Mouse (Mus musculus): ENCODE data around the gene Cd200r3. TPM values are rescaled to one million over a fixed set of nuclear protein-coding genes. Genes with fewer than 3 reads are reported as not detected.

The Cd200r3 gene
- polyA plus RNA-seq (2015; fragmentation: Nextera tagmentation; extraction: Ambion mirVana): 0.40 and 0.48 TPM in 2 replicates

DNA sequence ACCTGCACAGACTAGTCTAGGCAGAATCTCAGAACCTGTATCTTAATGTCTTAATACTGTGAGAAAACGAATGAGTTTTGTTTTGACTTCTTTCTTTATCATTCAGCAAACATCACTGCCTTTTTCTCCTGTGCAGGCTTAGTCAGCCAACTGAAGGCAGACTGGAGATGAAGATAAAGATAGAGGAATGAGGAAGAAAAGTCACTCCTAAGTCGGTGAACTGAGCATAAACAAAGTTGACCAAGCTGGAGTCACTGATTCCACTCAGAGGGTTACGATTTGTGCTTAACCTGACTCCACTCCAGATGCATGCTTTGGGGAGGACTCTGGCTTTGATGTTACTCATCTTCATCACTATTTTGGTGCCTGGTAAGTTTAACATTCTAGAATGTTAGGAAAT, at the start of gene Cd200r3:
Gene Cd200r3, plus strand, starts transcription at position 211 of the 400 bp plus-strand sequence.
- Histone ChIP-seq H3K27ac (ENCODE audit: low read length) (no peak within 1 kb of the TSS), H3K27me3 (ENCODE audit: control insufficient read depth, insufficient read depth, low read depth, low read length) (no peaks in the 10 kb centered on the region), H3K36me3 (ENCODE audit: control insufficient read depth, insufficient read depth, low read length) (no peaks in the 10 kb centered on the region), H3K9ac (ENCODE audit: low read length) (no peak within 1 kb of the TSS), H3K4me2 (ENCODE audit: low read depth, low read length) (no peak within 1 kb of the TSS), H3K9me3 (ENCODE audit: control insufficient read depth, low read length) (no peaks in the 10 kb centered on the region), H3K4me3 (ENCODE audit: low read length) (no peak within 1 kb of the TSS), H3K4me1 (replicated peaks; ENCODE audit: control insufficient read depth, insufficient read depth, low read length) (no peaks in the 10 kb centered on the region)
- 54% methylated on average over 3 of the region's 3 CpGs for WGBS
- ATAC-seq (ENCODE audit: low read depth): no peak

DNA sequence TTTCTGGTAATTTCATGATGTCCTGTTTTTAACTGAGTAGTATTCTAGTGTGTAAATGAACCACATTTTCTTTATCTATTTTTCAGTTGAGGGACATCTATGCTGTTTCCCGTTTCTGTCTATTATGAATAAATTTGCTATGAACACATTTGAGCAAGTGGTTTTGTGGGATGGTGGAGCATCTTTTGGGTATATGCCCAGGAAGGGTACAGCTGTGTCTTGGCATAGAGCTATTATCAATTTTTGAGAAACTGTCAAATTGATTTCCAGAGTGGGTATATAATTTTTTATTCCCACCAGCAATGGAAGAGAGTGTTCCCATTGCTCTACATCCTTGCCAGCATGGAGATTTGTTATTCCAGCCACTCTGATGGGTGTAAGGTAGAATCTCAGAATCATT, 11.5 kb upstream of the Cd200r3 start:
- Histone ChIP-seq H3K36me3 (ENCODE audit: control insufficient read depth, insufficient read depth, low read length) (no peaks in the 10 kb centered on the region), H3K9me3 (ENCODE audit: control insufficient read depth, low read length) (no peaks in the 10 kb centered on the region), H3K9ac (ENCODE audit: low read length) (no peak overlapping the region), H3K4me1 (replicated peaks; ENCODE audit: control insufficient read depth, insufficient read depth, low read length) (no peaks in the 10 kb centered on the region), H3K27me3 (ENCODE audit: control insufficient read depth, insufficient read depth, low read depth, low read length) (no peaks in the 10 kb centered on the region), H3K4me2 (ENCODE audit: low read depth, low read length) (no peak overlapping the region), H3K4me3 (ENCODE audit: low read length) (no peak overlapping the region), H3K27ac (ENCODE audit: low read length) (no peak overlapping the region)
- no peak for ATAC-seq (ENCODE audit: low read depth)
- WGBS: 77% methylated on average over 1 of the region's 1 CpGs

DNA sequence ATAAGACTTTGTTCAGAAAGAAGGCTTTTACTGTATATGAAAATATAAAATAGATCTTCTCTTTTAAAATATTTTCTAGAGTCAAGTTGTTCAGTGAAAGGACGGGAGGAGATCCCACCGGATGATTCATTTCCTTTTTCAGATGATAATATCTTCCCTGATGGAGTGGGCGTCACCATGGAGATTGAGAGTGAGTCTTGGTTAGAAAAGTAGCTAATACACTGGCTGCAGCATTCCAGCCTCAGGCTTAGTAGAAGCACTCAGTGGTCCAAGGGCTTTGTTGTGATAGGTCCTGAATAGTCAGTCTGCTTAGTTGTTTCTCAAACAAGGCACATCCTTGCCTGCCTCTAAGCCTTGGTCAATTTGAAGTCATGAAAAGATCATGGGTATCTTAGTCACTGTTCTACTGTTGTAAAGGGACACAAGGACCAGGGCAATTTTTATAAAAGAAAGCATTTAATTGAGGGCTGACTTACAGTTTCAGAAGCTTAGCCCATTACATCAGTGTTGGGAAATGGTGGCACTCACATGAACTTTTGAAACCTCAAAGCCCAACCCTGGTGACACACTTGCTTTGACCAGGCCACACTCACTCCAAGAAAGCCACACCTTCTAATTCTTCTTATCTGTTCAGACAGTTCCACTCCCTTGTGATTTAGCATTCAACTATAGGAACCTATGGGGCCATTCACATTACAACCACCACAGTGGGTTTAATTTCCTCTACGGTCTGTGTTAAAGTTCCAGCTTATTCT, 8.1 kb downstream of the Cd200r3 start:
- H3K4me1 ChIP-seq (replicated peaks; ENCODE audit: control insufficient read depth, insufficient read depth, low read length): no peaks in the 10 kb centered on the region
- 56% methylated on average over 4 of the region's 4 CpGs for WGBS

DNA sequence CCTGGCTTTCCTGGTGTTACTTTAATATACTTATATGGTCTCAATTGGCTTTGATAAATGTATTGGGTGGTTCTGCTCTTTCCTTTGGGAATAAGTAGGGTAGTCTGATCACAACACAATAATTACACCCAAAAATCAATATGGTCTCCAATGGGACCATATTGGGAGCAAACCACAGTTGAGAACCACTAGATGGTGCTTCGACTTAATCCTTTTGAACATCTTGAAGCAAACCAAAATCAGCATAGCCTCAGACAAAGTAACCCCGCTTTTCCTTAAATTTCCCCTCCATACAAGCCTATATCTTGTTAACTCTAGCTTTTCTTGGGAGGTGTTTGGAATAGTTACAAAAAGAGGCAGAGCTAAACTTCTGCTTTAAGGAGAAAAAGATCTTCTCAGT, 18.8 kb downstream of the Cd200r3 start:
- Histone ChIP-seq H3K36me3 (ENCODE audit: control insufficient read depth, insufficient read depth, low read length) (no peaks in the 10 kb centered on the region), H3K4me2 (ENCODE audit: low read depth, low read length) (no peak overlapping the region), H3K4me3 (ENCODE audit: low read length) (no peak overlapping the region), H3K27ac (ENCODE audit: low read length) (no peak overlapping the region), H3K9ac (ENCODE audit: low read length) (no peak overlapping the region), H3K4me1 (replicated peaks; ENCODE audit: control insufficient read depth, insufficient read depth, low read length) (no peaks in the 10 kb centered on the region), H3K27me3 (ENCODE audit: control insufficient read depth, insufficient read depth, low read depth, low read length) (no peaks in the 10 kb centered on the region), H3K9me3 (ENCODE audit: control insufficient read depth, low read length) (no peaks in the 10 kb centered on the region)
- 86% methylated on average over 2 of the region's 2 CpGs for WGBS
- no peak for ATAC-seq (ENCODE audit: low read depth)

More for the DNA sequence above, 8.1 kb downstream of the Cd200r3 start:
- Histone ChIP-seq H3K36me3 (ENCODE audit: control insufficient read depth, insufficient read depth, low read length) (no peaks in the 10 kb centered on the region), H3K4me3 (ENCODE audit: low read length) (no peak overlapping the region), H3K27ac (ENCODE audit: low read length) (no peak overlapping the region), H3K4me2 (ENCODE audit: low read depth, low read length) (no peak overlapping the region), H3K9me3 (ENCODE audit: control insufficient read depth, low read length) (no peaks in the 10 kb centered on the region), H3K27me3 (ENCODE audit: control insufficient read depth, insufficient read depth, low read depth, low read length) (no peaks in the 10 kb centered on the region), H3K9ac (ENCODE audit: low read length) (no peak overlapping the region)
- ATAC-seq (ENCODE audit: low read depth): no peak

DNA sequence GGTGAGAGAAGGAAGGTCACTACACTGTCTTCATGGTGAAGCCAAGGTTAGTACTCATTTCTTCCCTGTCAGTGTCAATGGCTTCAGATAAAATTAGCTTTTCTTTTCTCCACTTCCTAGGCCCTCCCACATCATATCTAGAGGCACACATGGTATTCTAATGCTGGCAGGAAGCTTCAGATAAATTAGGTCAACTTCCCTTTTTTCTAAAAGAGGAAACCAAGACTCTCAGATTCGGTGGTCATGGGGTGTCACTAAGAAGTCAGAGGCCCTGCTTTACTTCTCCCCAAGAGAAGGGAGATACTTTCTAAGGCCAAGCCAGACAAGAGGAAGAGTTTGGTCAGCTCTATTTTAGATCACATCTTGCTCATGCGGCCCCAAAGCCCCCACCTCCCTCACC, 19.3 kb downstream of the Cd200r3 start:
- H3K27ac ChIP-seq (ENCODE audit: low read length): no peak overlapping the region
- no peaks in the 10 kb centered on the region for H3K27me3 ChIP-seq (ENCODE audit: control insufficient read depth, insufficient read depth, low read depth, low read length)
- no peaks in the 10 kb centered on the region for H3K9me3 ChIP-seq (ENCODE audit: control insufficient read depth, low read length)
- no peaks in the 10 kb centered on the region for H3K36me3 ChIP-seq (ENCODE audit: control insufficient read depth, insufficient read depth, low read length)
- WGBS: 55% methylated on average over 2 of the region's 2 CpGs
- no peak overlapping the region for H3K4me3 ChIP-seq (ENCODE audit: low read length)
- H3K4me2 ChIP-seq (ENCODE audit: low read depth, low read length): no peak overlapping the region
- H3K9ac ChIP-seq (ENCODE audit: low read length): no peak overlapping the region
- H3K4me1 ChIP-seq (replicated peaks; ENCODE audit: control insufficient read depth, insufficient read depth, low read length): no peaks in the 10 kb centered on the region
- ATAC-seq (ENCODE audit: low read depth): peak; percentile 36; the same call in 1 of the 2 replicates

DNA sequence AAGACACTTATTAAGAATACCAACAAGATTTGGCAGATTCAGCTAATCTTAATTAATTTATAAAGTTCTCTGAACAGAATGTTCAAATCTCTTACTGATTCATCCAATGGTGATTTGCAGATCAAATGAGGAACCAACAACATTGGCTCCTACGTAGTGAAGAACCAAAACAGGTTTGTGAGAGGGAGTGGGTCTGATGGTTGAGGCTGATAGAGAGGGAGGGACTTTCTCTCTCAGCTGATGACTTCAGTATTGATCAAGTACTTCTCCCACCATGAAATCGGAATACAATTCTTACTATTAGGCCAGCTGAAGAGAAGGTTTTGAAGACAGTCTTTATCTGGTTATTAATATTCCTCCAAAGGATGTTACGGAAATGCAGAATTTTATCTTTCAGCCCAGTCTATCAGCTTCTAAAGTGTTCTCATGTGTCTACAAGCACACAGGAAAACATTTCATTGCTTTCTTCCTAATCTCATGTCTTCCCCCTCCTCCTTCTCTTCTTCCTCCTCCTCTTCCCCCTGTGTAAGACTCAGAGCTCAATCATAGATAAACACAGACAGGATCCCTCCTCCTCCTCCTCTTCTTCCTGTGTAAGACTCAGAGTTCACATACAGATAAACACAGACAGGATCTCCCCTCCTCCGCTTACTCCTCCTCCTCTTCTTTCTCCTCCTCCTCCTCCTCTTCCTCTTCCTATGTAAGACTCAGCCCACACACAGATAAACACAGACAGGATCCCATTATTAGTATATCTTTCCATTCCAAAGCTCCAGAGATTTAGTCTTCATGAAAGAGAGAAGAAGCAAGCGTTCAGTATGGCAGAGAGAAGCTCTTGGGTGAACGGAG, 21.3 kb downstream of the Cd200r3 start:
- no peak overlapping the region for H3K27ac ChIP-seq (ENCODE audit: low read length)
- no peaks in the 10 kb centered on the region for H3K27me3 ChIP-seq (ENCODE audit: control insufficient read depth, insufficient read depth, low read depth, low read length)

DNA sequence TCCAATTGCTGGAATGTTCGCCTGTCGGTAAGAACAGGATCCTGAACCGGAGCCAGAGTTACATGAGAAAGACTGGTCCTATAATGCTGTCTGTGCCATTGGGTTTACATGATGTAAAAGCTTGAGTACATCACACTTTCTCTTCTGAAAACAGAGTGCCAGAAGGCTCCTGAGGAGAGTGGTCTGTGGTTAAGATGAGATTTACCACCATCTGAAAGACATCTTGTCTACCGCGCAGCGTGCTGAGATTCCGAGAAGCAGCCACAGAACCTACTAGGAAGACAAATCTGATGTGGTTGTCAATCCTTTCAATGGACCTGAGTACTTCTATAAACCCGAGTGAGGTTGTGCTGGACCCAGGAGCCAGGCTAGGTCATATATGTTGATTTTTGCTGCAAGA, 21.9 kb downstream of the Cd200r3 start:
- WGBS: 88% methylated on average over 8 of the region's 8 CpGs
- Histone ChIP-seq H3K4me2 (ENCODE audit: low read depth, low read length) (no peak overlapping the region), H3K27ac (ENCODE audit: low read length) (no peak overlapping the region), H3K4me1 (replicated peaks; ENCODE audit: control insufficient read depth, insufficient read depth, low read length) (no peaks in the 10 kb centered on the region), H3K36me3 (ENCODE audit: control insufficient read depth, insufficient read depth, low read length) (no peaks in the 10 kb centered on the region), H3K27me3 (ENCODE audit: control insufficient read depth, insufficient read depth, low read depth, low read length) (no peaks in the 10 kb centered on the region), H3K9ac (ENCODE audit: low read length) (no peak overlapping the region), H3K4me3 (ENCODE audit: low read length) (no peak overlapping the region), H3K9me3 (ENCODE audit: control insufficient read depth, low read length) (no peaks in the 10 kb centered on the region)
- no peak for ATAC-seq (ENCODE audit: low read depth)

More for the DNA sequence above, 21.3 kb downstream of the Cd200r3 start:
- no peak overlapping the region for H3K4me3 ChIP-seq (ENCODE audit: low read length)
- H3K9ac ChIP-seq (ENCODE audit: low read length): no peak overlapping the region
- H3K4me2 ChIP-seq (ENCODE audit: low read depth, low read length): no peak overlapping the region
- WGBS: 75% methylated on average over 6 of the region's 6 CpGs
- H3K36me3 ChIP-seq (ENCODE audit: control insufficient read depth, insufficient read depth, low read length): no peaks in the 10 kb centered on the region
- no peaks in the 10 kb centered on the region for H3K4me1 ChIP-seq (replicated peaks; ENCODE audit: control insufficient read depth, insufficient read depth, low read length)
- H3K9me3 ChIP-seq (ENCODE audit: control insufficient read depth, low read length): no peaks in the 10 kb centered on the region
- ATAC-seq (ENCODE audit: low read depth): no peak

DNA sequence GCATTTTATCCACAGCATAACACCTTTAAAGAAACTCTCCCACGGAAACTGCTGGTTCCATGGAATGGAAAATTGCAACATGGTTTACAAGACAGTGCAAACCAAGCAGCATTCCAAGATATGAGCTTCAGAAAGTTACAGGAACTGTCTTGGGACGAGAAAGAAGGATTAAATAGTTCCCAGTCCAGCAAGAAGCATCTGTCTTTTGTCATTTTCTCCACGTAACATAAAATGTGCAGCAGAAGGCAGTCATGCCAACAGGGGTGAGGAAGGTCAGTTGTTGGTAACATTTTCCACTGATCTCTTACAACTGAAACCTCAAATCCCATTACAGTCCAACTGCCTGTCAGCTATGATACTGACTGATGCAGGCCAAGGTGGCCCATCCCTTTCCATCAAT, 22.4 kb downstream of the Cd200r3 start:
- Histone ChIP-seq H3K27ac (ENCODE audit: low read length) (no peak overlapping the region), H3K36me3 (ENCODE audit: control insufficient read depth, insufficient read depth, low read length) (no peaks in the 10 kb centered on the region), H3K4me1 (replicated peaks; ENCODE audit: control insufficient read depth, insufficient read depth, low read length) (no peaks in the 10 kb centered on the region), H3K4me2 (ENCODE audit: low read depth, low read length) (no peak overlapping the region), H3K4me3 (ENCODE audit: low read length) (no peak overlapping the region), H3K27me3 (ENCODE audit: control insufficient read depth, insufficient read depth, low read depth, low read length) (no peaks in the 10 kb centered on the region), H3K9ac (ENCODE audit: low read length) (no peak overlapping the region), H3K9me3 (ENCODE audit: control insufficient read depth, low read length) (no peaks in the 10 kb centered on the region)
- no peak for ATAC-seq (ENCODE audit: low read depth)
- WGBS: 50% methylated on average over 3 of the region's 3 CpGs

DNA sequence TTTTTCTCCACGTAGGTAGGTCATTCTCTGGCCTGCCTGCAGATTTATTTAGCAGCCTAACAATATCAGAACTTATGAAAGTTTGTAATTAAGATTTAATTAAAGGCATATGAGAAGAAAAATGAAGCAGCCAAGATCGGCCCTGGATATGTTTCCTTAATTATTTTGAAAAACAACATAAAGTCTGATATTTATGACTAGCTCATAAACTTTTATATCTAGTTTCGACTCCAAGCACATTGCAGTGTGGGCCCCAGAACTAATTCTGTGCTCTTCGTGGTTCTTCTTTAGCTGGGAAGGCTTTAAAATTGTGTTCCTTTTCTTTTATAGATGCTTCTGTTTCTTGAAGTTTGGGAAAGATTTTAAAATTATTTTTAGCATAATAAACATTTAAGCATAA, 23.4 kb downstream of the Cd200r3 start:
- no peak overlapping the region for H3K9ac ChIP-seq (ENCODE audit: low read length)
- ATAC-seq (ENCODE audit: low read depth): no peak
- no peaks in the 10 kb centered on the region for H3K36me3 ChIP-seq (ENCODE audit: control insufficient read depth, insufficient read depth, low read length)
- no peak overlapping the region for H3K27ac ChIP-seq (ENCODE audit: low read length)
- H3K9me3 ChIP-seq (ENCODE audit: control insufficient read depth, low read length): no peaks in the 10 kb centered on the region
- no peaks in the 10 kb centered on the region; the same call in 1 of the 2 replicates for H3K4me1 ChIP-seq (replicated peaks; ENCODE audit: control insufficient read depth, insufficient read depth, low read length)
- no peaks in the 10 kb centered on the region for H3K27me3 ChIP-seq (ENCODE audit: control insufficient read depth, insufficient read depth, low read depth, low read length)
- no peak overlapping the region for H3K4me3 ChIP-seq (ENCODE audit: low read length)
- 71% methylated on average over 4 of the region's 4 CpGs for WGBS
- H3K4me2 ChIP-seq (ENCODE audit: low read depth, low read length): no peak overlapping the region
